Mouse (Mus musculus) liver, postnatal 0 days (tissue): Measurements from ENCODE around the gene Psmc3ip.

Experiments used
- CTCF ChIP-seq: sonication (generic); IDR thresholded peaks from 2 replicates; pipeline ENCODE4 v1.5.1; 2016; ENCODE audit warnings: antibody characterized with exemption, low read depth
- EP300 ChIP-seq: IDR thresholded peaks from 2 replicates; pipeline ENCODE4 v1.6.1; 2016; ENCODE audit warnings: antibody characterized with exemption, low read depth, mild to moderate bottlenecking

DNA sequence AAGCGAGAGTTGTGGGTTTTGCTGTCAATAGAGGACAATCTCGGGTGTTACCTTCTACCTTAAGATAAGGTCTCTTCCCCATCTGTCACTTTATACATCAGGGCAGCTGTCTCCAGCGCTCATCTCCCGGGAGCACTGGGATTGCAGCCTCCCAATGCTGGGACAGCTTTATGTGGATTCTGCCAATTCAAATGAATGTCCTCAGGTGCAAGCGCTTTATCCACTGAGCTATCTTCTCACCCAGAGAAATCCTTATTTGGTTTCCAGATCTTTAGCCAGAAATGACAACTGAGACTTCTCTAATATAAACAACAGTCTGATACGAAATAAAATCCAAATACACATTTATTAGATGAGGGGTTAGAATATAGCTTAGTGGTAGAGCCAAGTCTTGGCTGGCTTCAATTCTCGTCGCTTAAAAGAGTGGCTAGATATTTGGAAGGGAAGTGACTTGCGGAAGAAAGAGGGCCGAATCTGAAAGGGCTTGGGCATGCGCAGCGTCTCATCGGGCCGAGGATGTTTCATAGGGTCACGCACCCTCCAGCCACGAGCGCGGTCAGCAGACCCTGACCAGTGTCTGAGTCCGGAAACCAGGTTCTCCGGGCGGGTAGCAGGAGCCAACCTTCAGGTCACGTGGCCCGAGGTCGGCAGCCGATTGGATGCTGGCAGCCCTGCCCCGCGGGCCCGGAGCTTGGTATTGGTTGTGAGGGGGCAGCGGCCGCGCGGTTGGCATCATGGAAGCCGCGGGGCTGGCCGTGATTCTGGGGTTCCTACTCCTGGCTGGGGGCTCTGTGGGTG, 25.6 kb downstream of the Psmc3ip start, which contains the start of gene Naglu:
- no peak for TF ChIP-seq CTCF
- TF ChIP-seq EP300: no peak; the same call in 1 of the 2 replicates
